ENCODE assay signal across 12 mouse cellular contexts in the genomic region with DNA sequence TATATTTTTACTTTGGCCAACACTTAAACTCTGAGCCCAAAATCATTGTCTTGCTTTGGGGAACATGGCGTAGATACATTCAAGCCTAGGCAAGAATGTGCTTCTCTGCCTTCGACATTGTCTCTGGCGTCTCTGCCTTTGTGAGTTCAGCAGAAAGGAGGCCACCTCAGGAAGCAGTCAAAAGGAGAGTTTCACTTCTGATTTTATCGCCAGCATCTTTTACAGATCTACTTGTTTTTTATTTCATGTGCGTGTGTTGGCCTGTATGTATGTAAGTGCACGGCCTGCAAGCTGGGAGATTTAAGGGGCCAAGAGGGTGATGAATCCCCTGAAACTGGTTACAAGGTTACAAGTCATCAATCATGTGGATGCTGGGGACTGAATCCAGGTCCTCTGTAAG.
"Had no signal": no experiment of that assay in that cellular context is flagged by ENCODE, and none has a peak within 500 bp of the region (broad histone marks: within the 10 kb centered on the region; RNA-seq: fewer than 3 reads in every experiment).

No protein-coding gene starts in this region.

- DNase-seq: kidney, postnatal 10 days; kidney, postnatal 36 days; layer of hippocampus, postnatal 36 days; liver, embryonic 13.5 days; lung, adult 2 months; lung, postnatal 14 days; lung, postnatal 4 days; midbrain, embryonic 14.5 days; right cerebral cortex, adult 18-20 months; right cerebral cortex, postnatal 14 days; right cerebral cortex, postnatal 4 days; thymus, postnatal 36 days had no signal
